Mouse (Mus musculus) intestine, embryonic 16.5 days (tissue): Measurements from ENCODE around the gene Vmn2r89. TPM values are rescaled to one million over a fixed set of nuclear protein-coding genes. Genes with fewer than 3 reads are reported as not detected.

Experiments used
- polyA plus RNA-seq: library from polyadenylated mRNA; unstranded; fragments of >200 nt; fragmentation: Nextera tagmentation; extraction: Ambion mirVana; gene quantifications from 2 replicates; pipeline ENCODE4 v1.2.1, GENCODE M21; 2015

The Vmn2r89 gene
- polyA plus RNA-seq, 1 experiment from 2014 or later = not detected

Other genes with a start within 250 kb of the Vmn2r89 start
- not detected in 2 replicates for gene Ear14, start 248.5 kb upstream of the Vmn2r89 start, polyA plus RNA-seq
- gene Rnase2a, start 195.7 kb upstream of the Vmn2r89 start, polyA plus RNA-seq = not detected in 2 replicates
- not detected in 2 replicates for gene Gm7247, start 90.1 kb upstream of the Vmn2r89 start, polyA plus RNA-seq
- gene Vmn2r88, start 41.0 kb upstream of the Vmn2r89 start, polyA plus RNA-seq = not detected in 2 replicates
- not detected in 2 replicates for gene Gm5622, start 100.9 kb downstream of the Vmn2r89 start, polyA plus RNA-seq
- gene Gm17175, start 122.2 kb downstream of the Vmn2r89 start, polyA plus RNA-seq = not detected in 2 replicates
- not detected in 2 replicates for gene Gm17174, start 140.3 kb downstream of the Vmn2r89 start, polyA plus RNA-seq
- gene Gm17078, start 159.5 kb downstream of the Vmn2r89 start, polyA plus RNA-seq = not detected in 2 replicates
- not detected in 2 replicates for gene Gm4181, start 183.8 kb downstream of the Vmn2r89 start, polyA plus RNA-seq
- not detected in 2 replicates for gene Gm17079, start 243.6 kb downstream of the Vmn2r89 start, polyA plus RNA-seq